Mouse (Mus musculus): ENCODE measurements at regions not wholly inside any gene's neighbourhood (a gene's known extent, or its start where the extent isn't known, plus 50 kb on each side); places are given as distances from the start of the nearest gene placed in this dataset.
A peak's percentile ranks its signal among the peaks of the same experiment; 100 is the strongest.
"Not testable (repeated sequence)": the region's sequence is repeated elsewhere in the genome, so short reads cannot be mapped to it uniquely, and the experiment has no call there.

GRCm38 (mm10) chr14:53709627-53710026 lies 544.3 kb downstream of the Dad1 start:
- H3K27ac ChIP-seq (ENCODE audit: insufficient read depth, low read depth); H3K79me2 ChIP-seq (replicated peaks; ENCODE audit: control insufficient read depth, extremely low read depth, insufficient read depth, poor library complexity, severe bottlenecking); in situ Hi-C loops (cut with MboI; ENCODE audit: low pct_ligation_motif_present, low pct_unique_long_range_greater_than_20kb, low sequenced_read_pairs); H3K9me3 ChIP-seq (replicated peaks; ENCODE audit: low read length); H3K9ac ChIP-seq (ENCODE audit: insufficient read depth, low read depth); H3K27me3 ChIP-seq (replicated peaks); H3K4me1 ChIP-seq (ENCODE audit: control insufficient read depth in 1 of 2, insufficient read depth in 2 of 2); H3K4me3 ChIP-seq (replicated peaks in 1 of 3; ENCODE audit: low read depth in 2 of 3, low read length in 2 of 3, poor library complexity in 1 of 3); H3K4me2 ChIP-seq (ENCODE audit: insufficient read depth, low read depth, poor library complexity, severe bottlenecking); dilution Hi-C loops (cut with MboI; ENCODE audit: extremely low pct_ligation_motif_present, extremely low pct_unique_long_range_greater_than_20kb, low sequenced_read_pairs); H3K36me3 ChIP-seq (replicated peaks in 1 of 2; ENCODE audit: control insufficient read depth in 1 of 2, insufficient read depth in 1 of 2, low read length in 1 of 2): not testable (repeated sequence)
- peak in 1 of 2 experiments; percentile 46; a peak in 2 of 4 replicates for TF ChIP-seq CTCF (conservative IDR thresholded peaks at IDR 0.05 in 1 of 2, IDR thresholded peaks at IDR 0.05 in 1 of 2; ENCODE audit: low read depth in 2 of 2, low read length in 2 of 2)
- DNase-seq (ENCODE audit: extremely low read depth): peak; percentile 55

- H3K36me3 ChIP-seq (replicated peaks in 1 of 2; ENCODE audit: control insufficient read depth in 1 of 2, insufficient read depth in 1 of 2, low read length in 1 of 2); H3K4me1 ChIP-seq (ENCODE audit: control insufficient read depth in 1 of 2, insufficient read depth in 2 of 2); H3K9ac ChIP-seq (ENCODE audit: insufficient read depth, low read depth); H3K9me3 ChIP-seq (replicated peaks; ENCODE audit: low read length); H3K4me3 ChIP-seq (replicated peaks in 1 of 3; ENCODE audit: low read depth in 2 of 3, low read length in 2 of 3, poor library complexity in 1 of 3); dilution Hi-C loops (cut with MboI; ENCODE audit: extremely low pct_ligation_motif_present, extremely low pct_unique_long_range_greater_than_20kb, low sequenced_read_pairs); in situ Hi-C loops (cut with MboI; ENCODE audit: low pct_ligation_motif_present, low pct_unique_long_range_greater_than_20kb, low sequenced_read_pairs); H3K27me3 ChIP-seq (replicated peaks); H3K27ac ChIP-seq (ENCODE audit: insufficient read depth, low read depth); DNase-seq (ENCODE audit: extremely low read depth); H3K4me2 ChIP-seq (ENCODE audit: insufficient read depth, low read depth, poor library complexity, severe bottlenecking); H3K79me2 ChIP-seq (replicated peaks; ENCODE audit: control insufficient read depth, extremely low read depth, insufficient read depth, poor library complexity, severe bottlenecking): not testable (repeated sequence)
Observed at GRCm38 (mm10) chr14:53704351-53704750, 549.6 kb downstream of the Dad1 start.

GRCm38 (mm10) chr14:53703593-53703992 lies 550.3 kb downstream of the Dad1 start:
- H3K27ac ChIP-seq (ENCODE audit: insufficient read depth, low read depth); H3K9ac ChIP-seq (ENCODE audit: insufficient read depth, low read depth); H3K4me3 ChIP-seq (replicated peaks in 1 of 3; ENCODE audit: low read depth in 2 of 3, low read length in 2 of 3, poor library complexity in 1 of 3); in situ Hi-C loops (cut with MboI; ENCODE audit: low pct_ligation_motif_present, low pct_unique_long_range_greater_than_20kb, low sequenced_read_pairs); H3K79me2 ChIP-seq (replicated peaks; ENCODE audit: control insufficient read depth, extremely low read depth, insufficient read depth, poor library complexity, severe bottlenecking); H3K36me3 ChIP-seq (replicated peaks in 1 of 2; ENCODE audit: control insufficient read depth in 1 of 2, insufficient read depth in 1 of 2, low read length in 1 of 2); H3K4me1 ChIP-seq (ENCODE audit: control insufficient read depth in 1 of 2, insufficient read depth in 2 of 2); dilution Hi-C loops (cut with MboI; ENCODE audit: extremely low pct_ligation_motif_present, extremely low pct_unique_long_range_greater_than_20kb, low sequenced_read_pairs); H3K27me3 ChIP-seq (replicated peaks); H3K9me3 ChIP-seq (replicated peaks; ENCODE audit: low read length); H3K4me2 ChIP-seq (ENCODE audit: insufficient read depth, low read depth, poor library complexity, severe bottlenecking): not testable (repeated sequence)
- peak in 1 of 2 experiments; percentile 36; a peak in 2 of 4 replicates for TF ChIP-seq CTCF (conservative IDR thresholded peaks at IDR 0.05 in 1 of 2, IDR thresholded peaks at IDR 0.05 in 1 of 2; ENCODE audit: low read depth in 2 of 2, low read length in 2 of 2)
- DNase-seq (ENCODE audit: extremely low read depth): peak; percentile 16

- H3K4me3 ChIP-seq (replicated peaks in 1 of 3; ENCODE audit: low read depth in 2 of 3, low read length in 2 of 3, poor library complexity in 1 of 3); H3K27ac ChIP-seq (ENCODE audit: insufficient read depth, low read depth); DNase-seq (ENCODE audit: extremely low read depth); H3K36me3 ChIP-seq (replicated peaks in 1 of 2; ENCODE audit: control insufficient read depth in 1 of 2, insufficient read depth in 1 of 2, low read length in 1 of 2); in situ Hi-C loops (cut with MboI; ENCODE audit: low pct_ligation_motif_present, low pct_unique_long_range_greater_than_20kb, low sequenced_read_pairs); H3K27me3 ChIP-seq (replicated peaks); H3K9me3 ChIP-seq (replicated peaks; ENCODE audit: low read length); H3K9ac ChIP-seq (ENCODE audit: insufficient read depth, low read depth); dilution Hi-C loops (cut with MboI; ENCODE audit: extremely low pct_ligation_motif_present, extremely low pct_unique_long_range_greater_than_20kb, low sequenced_read_pairs); H3K4me2 ChIP-seq (ENCODE audit: insufficient read depth, low read depth, poor library complexity, severe bottlenecking); H3K79me2 ChIP-seq (replicated peaks; ENCODE audit: control insufficient read depth, extremely low read depth, insufficient read depth, poor library complexity, severe bottlenecking); H3K4me1 ChIP-seq (ENCODE audit: control insufficient read depth in 1 of 2, insufficient read depth in 2 of 2): not testable (repeated sequence)
Observed at GRCm38 (mm10) chr14:53684100-53684499, 569.8 kb downstream of the Dad1 start.
